In genomic region chr5:76179791-76180190, GRCm38 (mm10) we compare ENCODE assay signal across 17 mouse cellular contexts.
"Had no signal": no experiment of that assay in that cellular context is flagged by ENCODE, and none has a peak within 500 bp of the region (broad histone marks: within the 10 kb centered on the region; RNA-seq: fewer than 3 reads in every experiment).

No protein-coding gene starts in this region.

- H3K4me2 ChIP-seq: neural tube, embryonic 12.5 days; neural tube, embryonic 13.5 days; neural tube, embryonic 15.5 days; stomach, embryonic 15.5 days had no signal

- H3K36me3 ChIP-seq: neural tube, embryonic 12.5 days; neural tube, embryonic 13.5 days; neural tube, embryonic 15.5 days; stomach, embryonic 15.5 days had no signal

- H3K4me3 ChIP-seq: neural tube, embryonic 12.5 days; neural tube, embryonic 13.5 days; neural tube, embryonic 15.5 days; stomach, embryonic 15.5 days had no signal

- H3K9me3 ChIP-seq: neural tube, embryonic 12.5 days; neural tube, embryonic 13.5 days; neural tube, embryonic 15.5 days; stomach, embryonic 15.5 days had no signal

- H3K9ac ChIP-seq: neural tube, embryonic 12.5 days; neural tube, embryonic 13.5 days; neural tube, embryonic 15.5 days; stomach, embryonic 15.5 days had no signal

- H3K27ac ChIP-seq: neural tube, embryonic 12.5 days; neural tube, embryonic 13.5 days; neural tube, embryonic 15.5 days; stomach, embryonic 15.5 days; stomach, postnatal 0 days had no signal

- H3K27me3 ChIP-seq: neural tube, embryonic 12.5 days; neural tube, embryonic 13.5 days; neural tube, embryonic 15.5 days; stomach, embryonic 15.5 days had no signal

- DNase-seq: retina, postnatal 1 day; right cerebral cortex, adult 18-20 months; right cerebral cortex, postnatal 14 days; right cerebral cortex, postnatal 25 days; right cerebral cortex, postnatal 4 days; spleen, adult 18-20 months; thymus, adult 18-20 months; thymus, adult 2 months; thymus, postnatal 14 days; thymus, postnatal 25 days; thymus, postnatal 36 days; thymus, postnatal 4 days had no signal

- H3K4me1 ChIP-seq: neural tube, embryonic 12.5 days had no signal
